33 mouse cellular contexts compared by ENCODE assay signal in genomic region chr7:34587239-34587638, GRCm38 (mm10).
"Had no signal": no experiment of that assay in that cellular context is flagged by ENCODE, and none has a peak within 500 bp of the region (broad histone marks: within the 10 kb centered on the region; RNA-seq: fewer than 3 reads in every experiment).

No protein-coding gene starts in this region.

- ATAC-seq: hindbrain, embryonic 16.5 days; hindbrain, postnatal 0 days; inflammation-experienced regulatory T-cells, adult 6 months; intestine, embryonic 15.5 days; intestine, embryonic 16.5 days; intestine, postnatal 0 days had no signal

- H3K9me3 ChIP-seq: heart, embryonic 15.5 days; hindbrain, embryonic 15.5 days; intestine, embryonic 15.5 days had no signal

- H3K4me2 ChIP-seq: heart, embryonic 11.5 days; heart, embryonic 12.5 days; heart, embryonic 13.5 days; heart, embryonic 15.5 days; hindbrain, embryonic 12.5 days; hindbrain, embryonic 13.5 days; hindbrain, embryonic 14.5 days; hindbrain, embryonic 15.5 days; intestine, embryonic 15.5 days; kidney, embryonic 15.5 days had no signal

- H3K27ac ChIP-seq: heart, embryonic 10.5 days; heart, embryonic 13.5 days; heart, embryonic 15.5 days; hindbrain, embryonic 10.5 days; hindbrain, embryonic 12.5 days; hindbrain, embryonic 13.5 days; hindbrain, embryonic 14.5 days; hindbrain, embryonic 15.5 days; hindbrain, postnatal 0 days; intestine, embryonic 15.5 days; kidney, embryonic 15.5 days; layer of hippocampus, adult 2 months had no signal

- DNase-seq: heart, postnatal 10 days; heart, postnatal 14 days; heart, postnatal 36 days; heart, postnatal 4 days; kidney, adult 11 months; kidney, adult 2 months; kidney, adult 8-10 months; kidney, adult 9 months; kidney, postnatal 10 days; kidney, postnatal 14 days; kidney, postnatal 25 days; kidney, postnatal 36 days; kidney, postnatal 4 days; layer of hippocampus, adult 9-11 months; layer of hippocampus, postnatal 36 days had no signal

- H3K4me1 ChIP-seq: heart, embryonic 10.5 days; heart, embryonic 12.5 days; heart, embryonic 13.5 days; heart, embryonic 15.5 days; hindbrain, embryonic 10.5 days; hindbrain, embryonic 12.5 days; hindbrain, embryonic 13.5 days; hindbrain, embryonic 15.5 days; intestine, embryonic 15.5 days had no signal

- H3K9ac ChIP-seq: heart, embryonic 12.5 days; heart, embryonic 13.5 days; heart, embryonic 15.5 days; hindbrain, embryonic 12.5 days; hindbrain, embryonic 13.5 days; hindbrain, embryonic 14.5 days; hindbrain, embryonic 15.5 days; intestine, embryonic 15.5 days; kidney, embryonic 15.5 days had no signal

- H3K4me3 ChIP-seq: heart, embryonic 10.5 days; heart, embryonic 12.5 days; heart, embryonic 13.5 days; heart, embryonic 15.5 days; hindbrain, embryonic 10.5 days; hindbrain, embryonic 12.5 days; hindbrain, embryonic 13.5 days; hindbrain, embryonic 15.5 days; intestine, embryonic 15.5 days; kidney, embryonic 15.5 days; layer of hippocampus, adult 2 months had no signal

- H3K36me3 ChIP-seq: heart, embryonic 10.5 days; heart, embryonic 12.5 days; heart, embryonic 13.5 days; heart, embryonic 15.5 days; hindbrain, embryonic 10.5 days; hindbrain, embryonic 12.5 days; hindbrain, embryonic 13.5 days; hindbrain, embryonic 15.5 days; intestine, embryonic 15.5 days; kidney, embryonic 15.5 days had no signal

- H3K27me3 ChIP-seq: heart, embryonic 12.5 days; heart, embryonic 13.5 days; heart, embryonic 15.5 days; hindbrain, embryonic 12.5 days; hindbrain, embryonic 13.5 days; hindbrain, embryonic 15.5 days; intestine, embryonic 15.5 days; kidney, embryonic 15.5 days had no signal
